Mouse (Mus musculus) macrophage (primary cell): ENCODE data around the gene Olfr1095. TPM values are rescaled to one million over a fixed set of nuclear protein-coding genes. Genes with fewer than 3 reads are reported as not detected.

ENCODE experiments used
- H3K27ac ChIP-seq: fragments of 350-480 bp; formaldehyde crosslinking; 2 replicates; pipeline ENCODE4 v1.9.0; 2021
- H3K36me3 ChIP-seq: fragments of 350-480 bp; formaldehyde crosslinking; 2 replicates; pipeline ENCODE4 v1.9.0; 2021; ENCODE audit errors: inconsistent target
- H3K4me3 ChIP-seq: fragments of 350-480 bp; formaldehyde crosslinking; 2 replicates; pipeline ENCODE4 v1.9.0; 2021; ENCODE audit errors: inconsistent target
- H3K79me2 ChIP-seq: fragments of 350-480 bp; formaldehyde crosslinking; 2 replicates; pipeline ENCODE4 v1.9.0; 2021; ENCODE audit errors: inconsistent target
- WGBS: methylation state at CpG from one replicate; pipeline ENCODE4 v1.1.7; 2026; ENCODE audit warnings: inconsistent platforms; ENCODE audit not compliant: missing documents; 5-methylcytosine and 5-hydroxymethylcytosine counted together
- polyA plus RNA-seq: library from polyadenylated mRNA; stranded (reverse); fragments of 250-400 nt; gene quantifications from 3 replicates; pipeline ENCODE4 v1.2.4, GENCODE M21; 2018; ENCODE audit warnings: inconsistent platforms
- total RNA-seq, 78 experiments: library from RNA; depleted of rRNA; stranded (reverse); fragments of 250-400 nt; gene quantifications; 1 replicate in 9 of 78; 2 replicates in 24 of 78; 3 replicates in 43 of 78; 4 replicates in 2 of 78; pipeline ENCODE4 v1.2.4; 2018; ENCODE audit warnings: inconsistent platforms in 56 of 78

Gene Olfr1095
- not detected for total RNA-seq (2018; cell fraction: chromatin; rRNA removed)
- total RNA-seq (2018; cell fraction: cytosol; rRNA removed), result not detected
- not detected for total RNA-seq (2018; cell fraction: nucleus; rRNA removed)
- polyA plus RNA-seq, result not detected in 3 replicates

DNA sequence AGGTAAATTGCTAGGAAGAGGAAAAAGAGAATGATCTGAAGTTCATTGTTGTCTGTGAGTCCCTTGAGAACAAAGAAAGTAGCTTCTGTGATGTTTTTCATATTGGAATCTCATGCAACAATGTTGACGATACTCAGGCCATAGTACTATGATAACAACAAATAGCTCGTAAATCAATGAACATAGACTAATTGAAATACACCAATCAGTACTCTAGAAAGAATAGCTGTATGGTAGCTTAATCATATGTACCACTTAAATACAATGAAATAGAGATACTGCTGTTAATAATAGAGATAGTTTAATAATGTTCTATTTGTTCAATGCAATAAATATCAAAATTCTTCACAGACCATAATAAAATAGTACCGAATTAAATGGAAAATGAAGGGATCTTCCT lies at the start of gene Olfr1095:
Gene Olfr1095, minus strand, starts transcription at position 101 of the 400 bp plus-strand sequence.
- Histone ChIP-seq H3K36me3 (no peaks in the 10 kb centered on the region), H3K27ac (no peak within 1 kb of the TSS), H3K79me2 (no peaks in the 10 kb centered on the region), H3K4me3 (no peak within 1 kb of the TSS)
- WGBS, result 88% methylated on average over 3 of the region's 3 CpGs

DNA sequence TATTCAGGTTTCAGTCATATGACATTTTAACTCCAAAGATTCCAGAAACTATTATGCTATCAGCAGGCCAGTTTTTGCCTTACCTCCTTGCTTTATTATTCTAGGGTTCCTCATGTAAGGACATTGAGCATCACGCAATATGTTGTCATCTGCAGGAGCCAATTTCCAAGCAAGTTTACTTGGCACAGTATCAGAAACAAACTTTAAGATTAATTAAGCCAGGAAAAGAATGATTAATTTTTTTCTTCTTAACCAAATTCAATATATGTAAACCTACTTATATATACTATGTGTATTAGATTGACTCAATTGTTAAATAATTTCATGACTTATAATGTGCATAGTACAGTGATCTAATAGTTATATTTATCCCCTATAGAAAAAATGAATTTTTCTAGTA lies 40.6 kb upstream of the Olfr1095 start, which contains the start of gene Olfr1097:
Gene Olfr1097, minus strand, starts transcription at position 101 of the 400 bp plus-strand sequence.
- Histone ChIP-seq H3K27ac (no peak within 1 kb of the TSS), H3K79me2 (no peaks in the 10 kb centered on the region), H3K4me3 (no peak within 1 kb of the TSS), H3K36me3 (no peaks in the 10 kb centered on the region)
- 100% methylated on average over 1 of the region's 1 CpGs for WGBS

DNA sequence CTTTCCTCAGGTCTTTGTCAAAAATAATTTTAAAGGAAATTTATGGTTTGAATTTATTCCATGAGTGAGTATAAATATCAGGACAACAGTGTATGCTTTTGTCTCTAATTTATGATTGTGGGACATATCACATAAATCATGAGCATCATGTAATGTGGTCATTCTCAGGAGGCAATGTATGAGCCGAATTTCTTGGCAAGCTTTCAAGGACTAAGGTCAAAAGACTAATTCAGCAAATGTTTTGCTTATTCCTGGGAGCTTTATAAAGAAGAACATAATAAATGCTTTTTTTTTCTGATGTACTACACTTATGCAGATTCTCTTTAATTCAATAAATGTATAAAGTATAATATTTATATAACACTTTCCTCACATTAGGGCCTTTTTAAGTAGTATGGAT lies 23.2 kb upstream of the Olfr1095 start, which contains the start of gene Gm13723:
Gene Gm13723, minus strand, starts transcription at position 101 of the 400 bp plus-strand sequence.
- no peaks in the 10 kb centered on the region for H3K36me3 ChIP-seq
- H3K4me3 ChIP-seq, result no peak within 1 kb of the TSS
- H3K27ac ChIP-seq, result no peak within 1 kb of the TSS
- no peaks in the 10 kb centered on the region for H3K79me2 ChIP-seq
- WGBS, result 65% methylated on average over 1 of the region's 1 CpGs

DNA sequence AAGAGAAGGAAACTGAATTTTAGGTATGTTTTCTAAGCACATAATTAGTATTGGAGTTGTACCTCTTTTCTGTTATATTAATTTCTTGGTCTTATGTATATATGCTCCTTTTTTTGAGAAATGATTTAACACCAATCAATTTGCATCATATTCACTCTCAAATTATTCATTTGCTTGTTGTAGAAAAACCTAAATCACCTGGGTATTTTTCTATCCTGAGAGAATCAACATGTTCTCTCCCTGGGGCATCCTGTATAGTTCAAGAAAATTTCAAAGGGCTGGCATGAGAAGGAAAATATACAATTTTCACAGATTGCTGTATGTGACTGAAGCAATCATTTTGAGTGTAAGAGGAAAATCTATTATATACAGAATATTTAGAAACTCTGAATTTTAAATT lies 27.1 kb downstream of the Olfr1095 start, which contains the start of gene Olfr1094:
Gene Olfr1094, plus strand, starts transcription at position 301 of the 400 bp plus-strand sequence.
- H3K4me3 ChIP-seq, result no peak within 1 kb of the TSS
- no peaks in the 10 kb centered on the region for H3K79me2 ChIP-seq
- H3K27ac ChIP-seq, result no peak within 1 kb of the TSS
- H3K36me3 ChIP-seq, result no peaks in the 10 kb centered on the region

DNA sequence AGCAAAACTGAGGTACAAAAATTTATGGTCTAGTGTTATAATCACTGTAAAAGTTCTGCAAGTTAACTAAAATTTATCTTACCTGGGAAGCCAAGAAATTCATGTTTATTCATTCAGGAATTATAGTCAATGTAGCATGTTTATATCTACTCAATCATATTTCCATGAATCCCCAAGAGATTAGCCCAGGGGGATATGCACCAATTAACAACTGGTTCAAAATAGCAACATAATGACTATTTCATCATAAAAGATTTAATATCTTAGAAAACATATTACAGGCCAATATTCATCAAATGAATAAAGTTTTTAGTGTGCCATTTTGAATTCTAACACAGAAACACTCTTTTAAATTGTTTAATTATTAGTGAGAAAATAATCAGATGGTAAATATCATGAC lies 41.6 kb downstream of the Olfr1095 start, which contains the start of gene Olfr141:
Gene Olfr141, minus strand, starts transcription at position 101 of the 400 bp plus-strand sequence.
- Histone ChIP-seq H3K4me3 (no peak within 1 kb of the TSS), H3K36me3 (no peaks in the 10 kb centered on the region), H3K27ac (no peak within 1 kb of the TSS), H3K79me2 (no peaks in the 10 kb centered on the region)

Other genes with a start within 250 kb of the Olfr1095 start
- gene Olfr1084, start 212.0 kb downstream of the Olfr1095 start, polyA plus RNA-seq, result not detected in 3 replicates
- not detected in 3 replicates for gene Olfr1085, start 189.7 kb downstream of the Olfr1095 start, polyA plus RNA-seq
- not detected in 3 replicates for gene Olfr1086, start 171.6 kb downstream of the Olfr1095 start, polyA plus RNA-seq
- not detected in 3 replicates for gene Olfr1087, start 153.3 kb downstream of the Olfr1095 start, polyA plus RNA-seq
- gene Olfr1089, start 118.0 kb downstream of the Olfr1095 start, polyA plus RNA-seq, result not detected in 3 replicates
- not detected in 3 replicates for gene Olfr1090, start 92.7 kb downstream of the Olfr1095 start, polyA plus RNA-seq
- not detected in 3 replicates for gene Olfr1093, start 69.2 kb downstream of the Olfr1095 start, polyA plus RNA-seq
- not detected in 3 replicates for gene Olfr141, start 41.7 kb downstream of the Olfr1095 start, polyA plus RNA-seq
- not detected in 3 replicates for gene Olfr1094, start 27.0 kb downstream of the Olfr1095 start, polyA plus RNA-seq
- not detected in 3 replicates for gene Gm13723, start 23.1 kb upstream of the Olfr1095 start, polyA plus RNA-seq
- not detected in 3 replicates for gene Olfr1097, start 40.5 kb upstream of the Olfr1095 start, polyA plus RNA-seq
- not detected in 3 replicates for gene Olfr1098, start 72.8 kb upstream of the Olfr1095 start, polyA plus RNA-seq
- not detected in 3 replicates for gene Olfr1099, start 109.0 kb upstream of the Olfr1095 start, polyA plus RNA-seq
- gene Olfr1100, start 128.3 kb upstream of the Olfr1095 start, polyA plus RNA-seq, result not detected in 3 replicates
- gene Olfr1101, start 139.5 kb upstream of the Olfr1095 start, polyA plus RNA-seq, result not detected in 3 replicates
- gene Olfr1102, start 146.7 kb upstream of the Olfr1095 start, polyA plus RNA-seq, result not detected in 3 replicates
- not detected in 3 replicates for gene Olfr1104, start 175.4 kb upstream of the Olfr1095 start, polyA plus RNA-seq
- not detected in 3 replicates for gene Olfr1105, start 184.8 kb upstream of the Olfr1095 start, polyA plus RNA-seq
- gene Olfr1106, start 200.6 kb upstream of the Olfr1095 start, polyA plus RNA-seq, result not detected in 3 replicates
- gene Olfr1107, start 224.1 kb upstream of the Olfr1095 start, polyA plus RNA-seq, result not detected in 3 replicates
- not detected in 3 replicates for gene Olfr1109, start 244.3 kb upstream of the Olfr1095 start, polyA plus RNA-seq